Mouse (Mus musculus) adipocyte (in vitro differentiated cells): ENCODE data around the gene Npm3.
A peak's percentile ranks its signal among the peaks of the same experiment; 100 is the strongest.

Source experiments
- DNase-seq: peaks from one replicate; pipeline ENCODE4 v3.0.0-alpha.2; 2016; ENCODE audit warnings: low spot score

Npm3 gene

DNA sequence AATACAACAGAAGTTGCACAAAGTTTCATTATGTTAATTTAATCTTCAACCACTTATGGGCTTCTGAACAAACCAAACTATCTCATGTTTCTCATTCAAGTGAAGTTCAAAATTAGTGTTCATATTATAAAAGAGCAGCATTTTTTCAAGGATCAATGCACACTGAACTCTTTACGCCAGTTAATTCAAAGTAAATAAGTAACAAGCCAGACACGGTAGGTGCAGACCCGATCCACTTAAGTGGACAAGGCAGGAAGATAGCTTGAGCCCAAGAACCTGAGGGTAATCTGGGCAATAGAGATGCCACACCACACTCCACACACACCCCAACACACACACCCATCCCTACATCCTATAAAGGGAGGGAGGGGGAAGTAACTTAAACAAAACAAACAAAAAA lies 4.2 kb upstream of the Npm3 start:
- no peak for DNase-seq

DNA sequence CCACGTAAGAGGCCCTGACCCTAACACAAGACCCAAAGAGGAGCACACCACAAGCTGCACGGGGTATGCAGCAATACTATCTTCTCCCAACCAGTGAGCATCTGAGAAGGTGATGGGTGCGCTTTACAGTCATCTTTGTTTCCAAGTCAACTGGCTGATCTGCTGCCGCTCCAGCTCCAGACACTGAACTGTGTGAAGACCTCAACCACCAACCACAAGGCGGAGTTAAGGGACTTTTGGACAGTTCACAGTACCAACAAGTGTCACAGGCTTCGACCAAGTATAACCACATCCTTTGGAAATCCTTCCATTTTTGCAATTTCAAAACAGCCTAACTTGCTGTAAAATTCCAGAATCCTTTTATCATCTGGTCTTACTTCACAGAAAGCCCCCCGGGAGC lies 2.5 kb upstream of the Npm3 start:
- DNase-seq = no peak

DNA sequence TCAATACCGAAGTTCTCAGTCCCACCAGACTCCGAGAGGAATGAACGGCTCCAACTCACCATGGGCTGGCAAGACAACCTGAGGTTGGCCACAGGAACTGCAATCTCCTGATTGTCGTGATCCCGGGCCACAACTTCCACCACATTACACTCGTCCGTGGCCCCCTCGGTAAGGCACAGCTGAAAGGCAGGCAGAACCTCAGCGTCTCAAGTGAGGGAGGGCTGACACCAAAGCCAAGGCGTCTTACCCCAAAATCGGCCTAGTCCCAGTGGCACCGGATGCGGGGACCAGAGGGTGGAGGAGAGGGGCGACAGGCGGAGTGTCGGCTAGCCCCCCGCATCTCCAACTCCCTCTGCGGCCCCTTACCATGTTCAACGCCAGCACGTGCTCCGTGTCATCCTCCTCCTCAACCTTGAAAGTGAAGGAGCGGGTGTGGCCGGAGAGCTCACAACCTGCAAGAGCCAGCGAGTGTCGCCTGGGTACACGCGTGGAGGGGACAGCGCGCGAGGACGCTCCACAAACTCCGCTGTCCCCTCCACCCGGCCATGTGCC lies 624 bp downstream of the Npm3 start:
- DNase-seq = peak; percentile 24

DNA sequence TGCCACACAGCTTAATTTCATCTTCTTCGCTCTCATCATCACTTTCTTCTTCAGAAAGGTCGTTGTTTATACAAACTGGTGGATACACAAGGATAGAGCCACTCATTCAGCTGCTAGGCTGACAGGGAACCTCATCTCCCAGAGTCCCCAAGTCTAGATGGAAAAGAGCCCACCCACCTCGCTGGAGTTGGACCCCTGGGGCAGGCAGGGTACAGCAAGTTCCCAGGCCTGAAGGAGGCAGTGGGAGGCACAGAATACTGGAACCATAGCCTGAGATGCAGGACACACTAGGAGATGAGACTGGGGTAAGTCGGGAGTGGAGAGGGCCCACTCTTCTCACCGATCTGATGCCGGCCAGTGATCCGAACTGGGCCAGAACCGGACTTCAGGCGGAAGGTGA lies 1.2 kb downstream of the Npm3 start:
- no peak for DNase-seq

DNA sequence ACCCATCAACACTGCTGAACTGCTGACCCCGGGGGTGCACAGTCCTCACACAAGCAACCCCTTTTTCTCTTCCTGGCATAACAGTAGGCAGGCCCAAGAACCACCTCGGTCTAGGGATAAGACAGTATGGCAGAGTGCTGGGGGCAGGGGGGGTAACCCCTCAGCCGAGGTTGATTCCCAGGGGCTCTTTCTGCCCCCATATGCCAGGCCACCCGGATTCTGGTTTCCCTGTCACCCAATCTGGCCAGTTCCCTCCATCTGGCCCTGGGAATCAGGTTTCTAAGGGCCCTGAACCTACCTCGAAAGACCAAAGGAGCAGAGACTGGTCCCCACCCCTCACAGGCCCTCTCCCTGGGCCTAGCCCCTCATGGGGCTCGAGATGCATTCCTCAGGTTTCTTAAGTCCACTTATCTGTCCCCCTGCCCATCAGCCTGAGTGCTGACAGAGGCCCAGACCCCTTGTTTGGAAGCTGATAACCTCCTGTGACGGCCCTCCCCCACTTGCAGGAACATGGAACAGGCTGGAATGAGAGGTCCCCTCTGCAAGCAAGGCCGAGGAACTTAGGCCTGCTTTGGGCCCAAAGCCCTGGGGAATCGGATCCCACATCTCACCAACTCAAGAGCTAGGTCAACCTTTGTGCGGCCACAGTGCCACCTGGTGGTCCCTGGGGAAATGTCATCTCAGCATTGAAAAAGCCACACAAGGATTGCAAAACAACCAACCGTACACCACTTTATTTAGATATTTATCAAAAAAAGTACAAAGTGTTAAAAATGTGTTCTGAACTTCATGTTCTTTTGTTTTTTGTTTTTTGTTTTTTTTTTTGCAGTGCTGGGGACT lies 2.1 kb downstream of the Npm3 start:
- peak; percentile 95 for DNase-seq

DNA sequence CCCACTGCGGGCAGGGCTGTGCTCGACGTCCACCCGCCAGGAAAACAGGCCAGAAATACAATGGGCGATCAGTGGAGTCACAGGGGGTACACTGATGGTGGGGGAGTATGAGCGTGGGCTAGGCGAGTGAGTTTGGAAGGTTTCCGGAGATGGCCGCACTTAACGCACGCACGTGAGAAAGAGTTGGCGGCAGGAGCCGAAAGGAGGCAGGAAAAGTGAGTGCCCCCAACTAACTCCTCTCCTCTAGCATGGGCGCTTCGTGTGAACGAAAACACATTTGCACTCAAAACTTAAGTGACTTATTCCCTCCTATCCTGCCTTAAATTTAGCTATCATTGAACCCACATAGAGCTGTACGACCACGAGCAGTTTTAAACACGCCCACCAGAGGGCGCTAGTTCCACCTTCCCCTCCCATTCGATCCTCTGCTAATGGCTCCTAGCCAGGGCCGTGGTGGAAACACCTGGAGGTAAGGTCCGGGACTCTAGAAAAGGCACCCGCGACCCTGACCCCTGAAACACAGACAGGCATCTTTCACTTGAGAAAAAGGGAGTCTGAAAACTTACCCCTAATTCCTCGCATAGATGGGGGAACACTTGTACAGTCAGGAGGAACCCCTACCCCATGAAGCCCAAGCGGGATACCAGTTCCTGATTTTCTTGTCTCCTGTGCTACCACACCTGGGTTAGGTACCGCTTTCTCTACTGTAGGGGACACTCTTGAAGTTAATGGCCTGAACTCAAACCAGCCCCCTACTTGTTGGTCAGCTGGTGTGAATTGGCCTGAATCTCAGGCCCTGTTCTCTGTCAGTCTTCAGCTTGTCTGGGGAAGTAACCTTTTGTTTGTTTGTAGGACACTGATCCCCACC lies 3.0 kb downstream of the Npm3 start:
- peak; percentile 83 for DNase-seq

DNA sequence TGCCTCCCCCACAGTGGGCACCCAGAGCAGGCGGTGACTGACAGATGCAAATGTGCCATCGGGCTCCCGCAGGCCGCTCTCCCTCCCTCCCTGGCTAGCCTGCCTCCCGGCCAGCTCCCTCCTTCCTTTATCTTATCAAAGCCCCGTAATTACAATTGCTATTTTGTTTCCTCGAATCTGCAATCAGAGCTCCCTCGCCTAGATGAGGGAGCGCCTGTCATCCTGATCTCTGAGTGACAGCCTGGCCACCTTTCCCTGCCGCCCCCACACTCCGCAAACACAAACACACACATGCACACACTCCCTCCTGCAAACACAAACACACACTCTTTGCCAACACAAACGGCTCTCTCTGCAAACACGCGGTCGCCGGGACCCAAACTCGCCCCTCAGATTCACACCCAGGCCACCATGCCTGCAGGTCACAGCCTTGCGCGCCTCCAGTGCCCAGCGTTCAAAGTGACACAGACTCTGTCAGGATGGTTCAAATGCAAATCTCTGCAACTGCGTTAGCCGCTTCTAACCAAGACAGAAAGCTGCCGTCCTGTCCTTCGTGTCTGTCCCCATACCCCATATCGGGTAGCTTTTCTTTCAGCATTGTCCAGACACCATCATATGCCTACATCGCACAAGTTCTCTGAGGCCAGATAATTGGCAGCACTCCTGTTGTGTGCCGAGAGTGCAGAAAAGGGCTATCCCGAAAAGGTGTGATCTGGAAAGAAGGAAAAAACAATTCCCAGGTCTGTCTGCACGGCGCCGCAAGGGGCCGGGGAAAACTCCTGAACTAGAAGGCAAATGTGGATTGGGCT lies 3.8 kb downstream of the Npm3 start:
- DNase-seq = no peak

DNA sequence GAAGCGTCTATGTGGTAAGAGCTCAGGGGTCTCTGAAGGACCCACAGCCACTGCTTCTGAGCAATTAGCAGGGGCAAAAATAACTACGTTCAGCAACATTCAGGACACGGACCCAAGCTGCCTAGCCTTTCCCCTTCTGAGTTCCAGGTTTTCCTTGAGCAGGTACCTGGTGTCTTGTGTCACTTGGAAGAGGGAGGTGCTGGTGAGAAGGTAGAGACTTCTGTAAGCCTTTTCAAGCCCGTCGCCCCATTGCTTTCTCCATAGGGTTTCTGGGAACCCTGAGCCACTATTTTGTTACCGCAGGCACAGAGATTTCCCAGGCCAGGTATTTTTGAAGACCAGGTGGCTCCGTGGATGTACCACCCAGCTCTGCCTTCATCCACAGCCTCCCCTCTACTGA lies 5.8 kb downstream of the Npm3 start:
- no peak for DNase-seq

DNA sequence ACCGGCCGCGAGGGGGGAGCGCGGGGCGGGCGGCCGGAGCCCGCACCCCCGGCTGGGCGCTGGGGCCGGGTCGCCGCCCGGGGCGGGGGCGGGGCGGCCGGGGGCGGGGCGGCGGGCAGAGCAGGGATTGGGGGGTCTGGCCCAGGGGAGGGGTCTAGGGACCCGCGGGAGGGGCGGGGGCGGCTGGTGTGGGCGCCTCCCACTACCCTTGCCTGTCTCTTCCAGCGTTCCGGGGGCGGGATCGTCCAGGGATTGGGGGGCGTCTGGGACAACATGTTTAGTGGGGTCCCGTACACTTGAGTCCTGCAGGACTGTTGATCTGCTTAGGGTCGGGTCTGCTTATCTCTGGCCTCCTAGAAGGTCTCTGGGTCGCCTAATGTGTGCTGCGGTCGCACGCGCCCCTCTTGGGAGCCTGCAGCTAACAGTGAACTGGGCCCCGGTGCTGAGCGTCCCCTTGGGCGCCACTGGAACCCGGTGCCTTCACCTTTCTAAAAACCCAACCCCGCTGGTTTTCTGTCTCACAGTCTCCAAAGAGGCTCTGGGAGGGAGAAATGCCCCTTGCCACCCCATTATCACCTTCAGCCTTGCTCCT lies 6.3 kb downstream of the Npm3 start:
- no peak for DNase-seq

DNA sequence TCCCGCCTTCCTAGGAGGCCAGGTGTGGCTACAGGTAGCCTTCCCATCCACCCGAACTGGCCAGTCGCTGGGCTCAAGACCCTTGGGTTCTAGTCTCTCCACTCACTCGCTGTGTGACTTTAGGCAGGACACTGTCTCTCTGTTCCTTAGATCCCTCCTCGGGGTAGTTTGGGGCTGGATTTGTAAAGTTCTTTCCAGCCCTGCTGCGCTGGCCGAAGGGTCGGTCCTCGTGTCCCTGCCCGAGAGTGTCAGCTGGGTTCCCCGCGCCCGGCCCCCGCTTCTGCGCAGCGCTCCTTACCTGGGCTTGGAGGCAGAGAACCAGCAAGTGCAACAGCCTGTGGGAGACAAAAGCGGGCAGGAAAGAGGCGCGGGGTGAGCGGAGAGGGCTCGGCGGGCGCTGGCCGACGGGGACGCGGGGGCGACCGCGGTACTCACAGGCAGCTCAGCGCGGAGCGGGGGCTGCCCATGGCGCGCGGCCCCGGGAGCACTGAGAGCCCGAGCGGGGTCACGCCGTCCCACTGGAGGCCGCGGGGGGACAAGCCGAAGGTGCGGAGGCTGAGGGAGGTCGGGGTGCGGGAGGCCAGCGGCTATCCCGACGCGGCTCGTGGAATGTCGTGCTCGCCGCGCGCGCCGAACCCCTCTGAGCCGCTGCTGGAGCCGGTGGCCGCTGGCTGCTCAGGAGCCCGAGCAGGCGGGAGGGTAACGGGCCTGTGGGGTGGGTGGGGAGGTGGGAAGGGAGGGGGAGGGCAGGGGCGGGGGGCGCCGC lies 7.0 kb downstream of the Npm3 start, which contains the start of gene Fgf8:
Fgf8 (minus strand) TSS at position 698 of the 766 bp plus-strand sequence.
- DNase-seq = no peak

DNA sequence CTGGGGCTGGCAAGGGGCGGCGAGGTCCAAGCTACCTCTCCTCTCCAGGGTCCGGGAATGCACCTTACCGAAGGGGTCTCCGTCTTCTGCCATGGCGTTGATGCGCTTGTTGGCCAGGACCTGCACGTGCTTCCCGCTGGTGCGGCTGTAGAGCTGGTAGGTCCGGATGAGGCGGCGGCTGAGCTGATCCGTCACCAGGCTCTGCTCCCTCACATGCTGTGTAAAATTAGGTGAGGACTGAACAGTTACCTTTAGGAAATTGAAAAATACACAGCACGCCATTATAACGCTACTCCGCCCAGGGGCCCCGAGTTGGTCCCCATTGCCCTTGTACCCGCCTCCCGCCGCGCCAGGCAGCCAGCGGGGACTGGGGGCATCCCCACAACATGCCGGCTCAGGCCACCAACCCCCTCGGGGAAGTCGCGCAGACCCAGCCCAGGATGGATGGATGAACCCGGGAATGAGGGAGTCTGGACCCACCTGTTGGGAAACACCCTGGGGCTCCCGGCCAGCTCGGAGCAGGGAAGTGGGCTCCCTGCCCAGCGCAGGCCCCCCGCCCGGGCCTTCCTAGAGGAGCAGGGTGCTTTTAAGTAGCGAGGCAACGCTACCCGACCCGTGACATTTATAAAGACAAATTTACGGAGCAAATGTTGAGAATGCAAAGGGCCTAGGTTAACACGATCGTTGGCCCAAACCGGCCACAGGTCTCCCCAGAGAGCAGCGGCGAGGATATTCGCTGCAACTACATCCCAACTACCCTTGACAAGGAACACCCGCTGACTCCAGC lies 7.8 kb downstream of the Npm3 start:
- no peak for DNase-seq

DNA sequence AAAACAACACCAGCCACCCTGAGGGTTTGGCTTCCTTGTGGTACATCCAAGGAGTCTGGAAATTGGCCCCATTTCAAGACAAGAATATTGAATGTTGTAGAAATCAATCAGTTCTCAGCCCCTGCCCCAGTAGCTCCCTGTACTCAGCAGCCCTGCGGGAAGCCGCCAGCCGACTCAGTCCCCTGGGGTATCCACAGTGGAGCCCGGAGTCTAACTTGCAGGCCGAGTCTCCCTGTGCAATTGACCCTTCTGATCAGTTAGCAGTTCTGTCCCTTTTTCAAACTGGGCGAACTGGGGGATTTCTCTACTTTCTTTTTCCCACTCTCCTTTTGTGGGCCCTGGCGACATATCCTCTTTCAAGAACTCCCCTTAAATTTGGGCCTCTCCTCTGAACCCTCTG lies 8.6 kb downstream of the Npm3 start:
- DNase-seq = no peak

DNA sequence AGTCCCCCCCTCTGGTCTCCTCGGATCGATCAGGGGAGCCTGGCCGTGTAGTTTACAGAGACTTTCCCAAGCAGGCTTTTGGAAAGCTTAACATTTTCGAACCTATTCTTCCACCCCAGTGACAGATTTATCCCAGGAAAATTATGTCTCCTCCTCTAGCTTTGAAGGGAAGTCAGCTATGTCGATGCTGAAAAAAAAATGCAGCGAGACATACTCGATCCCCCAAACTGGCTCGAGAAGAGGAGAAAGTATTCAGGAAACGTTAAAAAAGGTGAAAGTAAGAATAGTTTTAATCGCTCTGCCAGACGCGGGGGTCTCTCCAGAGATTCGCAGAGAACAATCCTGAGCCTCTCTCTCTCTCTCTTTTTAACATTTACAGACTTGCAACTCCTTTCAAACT lies 9.2 kb downstream of the Npm3 start:
- no peak for DNase-seq

DNA sequence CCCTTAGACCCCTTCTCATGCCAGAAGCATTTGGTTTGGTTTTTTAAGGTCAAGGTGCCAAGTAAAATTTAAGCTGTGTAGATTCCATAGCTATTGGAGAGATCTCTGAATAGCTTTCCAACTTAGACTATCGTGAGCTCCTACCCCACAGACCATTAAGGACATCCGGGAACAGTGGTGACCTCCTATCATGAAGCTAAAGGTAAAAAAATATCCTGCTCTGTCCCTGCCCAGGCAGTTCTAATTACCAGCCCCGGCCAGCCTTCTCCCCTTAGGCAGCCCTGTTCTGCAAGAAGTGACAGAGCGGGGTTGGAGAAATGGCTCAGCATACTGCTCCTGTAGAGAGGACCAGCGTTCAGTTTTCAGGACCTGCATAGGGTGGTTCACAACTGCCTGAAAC lies 10.9 kb downstream of the Npm3 start:
- no peak for DNase-seq

DNA sequence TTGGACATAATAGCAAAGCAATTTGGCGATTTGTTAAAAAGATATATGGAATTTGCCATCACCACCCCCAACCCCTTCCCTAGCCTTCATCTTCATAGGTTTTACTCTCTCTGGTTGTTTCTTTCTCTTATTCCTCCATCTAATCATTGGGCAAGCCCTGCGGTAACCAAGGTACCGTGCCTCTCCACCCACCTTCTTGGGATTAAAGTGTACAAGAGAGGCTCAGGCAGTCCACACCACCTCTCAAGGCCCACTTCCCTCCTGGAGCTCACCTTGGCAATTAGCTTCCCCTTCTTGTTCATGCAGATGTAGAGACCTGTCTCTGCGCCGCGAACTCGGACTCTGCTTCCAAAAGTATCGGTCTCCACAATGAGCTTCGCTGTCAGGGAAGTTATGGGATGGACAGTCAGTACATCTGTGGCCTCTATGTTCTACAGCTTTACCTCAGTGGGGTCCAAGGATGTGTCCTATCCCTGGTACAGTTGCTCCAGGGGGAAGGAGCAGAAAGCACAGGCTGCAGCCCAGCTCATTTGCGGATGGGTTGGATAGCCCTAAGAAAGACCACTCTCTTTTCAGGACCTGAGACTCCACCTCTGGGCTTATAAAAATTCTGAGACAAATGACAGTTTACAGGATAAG lies 11.4 kb downstream of the Npm3 start:
- DNase-seq = no peak

DNA sequence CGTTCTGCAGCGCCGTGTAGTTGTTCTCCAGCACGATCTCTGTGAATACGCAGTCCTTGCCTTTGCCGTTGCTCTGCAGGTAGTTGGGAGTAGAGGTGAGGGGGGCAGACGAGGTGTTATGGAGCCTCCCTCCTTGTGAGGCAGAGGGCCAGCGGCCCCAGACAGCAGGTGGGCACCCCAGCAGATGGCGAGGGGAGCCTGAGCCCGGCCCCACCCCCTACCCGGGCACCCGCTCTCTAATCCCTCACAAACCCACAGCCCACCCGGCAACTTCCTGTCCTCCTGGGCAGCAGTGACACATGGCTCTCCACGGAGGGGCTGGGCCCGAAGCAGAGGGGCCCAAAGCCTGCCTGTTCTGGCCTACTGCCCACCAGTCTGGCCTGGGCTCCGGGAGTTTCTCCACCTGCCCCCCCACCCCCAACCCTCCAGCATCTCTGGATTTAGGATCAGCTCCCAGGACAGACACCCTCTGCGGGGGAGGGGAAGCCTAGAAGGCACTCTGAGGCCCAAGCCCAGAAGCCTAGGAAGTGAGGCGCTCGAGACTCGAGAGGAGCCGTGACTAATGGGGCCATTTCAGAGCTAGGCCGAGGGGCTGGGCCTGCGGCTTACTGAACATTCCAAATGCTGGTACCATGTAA lies 12.1 kb downstream of the Npm3 start:
- DNase-seq = no peak

DNA sequence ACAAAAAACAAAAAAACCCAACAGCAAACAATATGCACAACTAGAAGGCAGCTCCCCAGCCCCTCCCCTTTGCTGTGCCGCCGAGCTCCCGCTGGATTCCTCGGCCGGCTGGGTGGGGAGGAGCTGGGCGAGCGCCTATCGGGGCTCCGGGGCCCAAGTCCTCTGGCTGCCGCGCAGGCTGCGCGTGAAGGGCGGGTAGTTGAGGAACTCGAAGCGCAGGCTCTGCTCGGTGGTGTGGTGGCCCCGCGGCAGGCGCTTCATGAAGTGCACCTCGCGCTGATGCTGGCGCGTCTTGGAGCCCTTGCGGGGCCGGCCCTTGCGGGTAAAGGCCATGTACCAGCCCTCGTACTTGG lies 12.6 kb downstream of the Npm3 start:
- DNase-seq = no peak

DNA sequence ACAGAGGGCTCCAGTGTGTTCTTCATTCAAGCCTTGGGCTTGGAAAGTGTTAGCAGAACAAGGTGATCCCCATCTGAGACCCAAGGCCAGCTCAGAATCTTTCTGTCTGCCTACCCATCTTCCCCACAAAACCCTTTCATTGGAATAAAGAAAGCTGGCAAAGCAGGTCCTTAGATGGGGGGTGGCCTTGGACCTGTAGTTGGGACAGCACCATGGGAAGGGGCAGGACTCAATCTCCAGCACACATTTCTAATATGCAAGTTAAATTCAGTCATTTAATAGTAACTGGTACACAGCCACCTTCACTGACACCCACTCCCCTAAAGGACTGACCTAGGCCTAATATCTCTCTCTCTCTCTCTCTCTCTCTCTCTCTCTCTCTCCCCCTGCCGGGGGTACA lies 13.2 kb downstream of the Npm3 start:
- no peak for DNase-seq

DNA sequence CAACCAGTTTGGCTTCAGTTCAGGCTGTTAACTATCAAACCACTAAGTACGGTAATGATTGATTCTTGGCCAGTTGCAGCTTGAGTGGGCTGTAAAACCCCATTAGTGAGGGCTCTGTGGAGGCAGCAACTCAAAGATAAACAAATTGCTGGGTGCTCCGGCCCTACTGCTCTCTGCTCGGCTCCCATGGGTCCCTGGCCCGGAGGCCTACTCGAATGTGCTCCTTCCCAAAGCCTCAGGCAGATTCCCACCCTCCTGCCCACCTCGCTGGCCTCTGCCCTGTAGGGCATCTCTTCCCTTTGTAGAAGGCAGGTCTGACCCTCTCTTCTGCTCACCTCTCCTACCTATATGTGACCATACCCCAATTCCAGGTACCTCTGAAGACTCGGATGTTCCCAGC lies 14.6 kb downstream of the Npm3 start:
- DNase-seq = no peak
